Mouse (Mus musculus) ES-Bruce4 (cell line): ENCODE results near the gene Adprhl1.

Experiments used
- CTCF ChIP-seq: IDR thresholded peaks from one replicate; pipeline ENCODE4 v1.8.1; 2011; ENCODE audit warnings: low read depth, low read length
- EP300 ChIP-seq: IDR thresholded peaks from 2 replicates; pipeline ENCODE4 v1.6.1; 2011; ENCODE audit warnings: low read depth, low read length; ENCODE audit not compliant: insufficient read depth
- POLR2A ChIP-seq: IDR thresholded peaks from one replicate; pipeline ENCODE4 v1.8.1; 2011; ENCODE audit warnings: low read length; ENCODE audit not compliant: insufficient read depth

- TF ChIP-seq CTCF (peak; percentile 99), POLR2A (no peak), EP300 (no peak)
These were observed at the start of gene Adprhl1 for GRCm38 (mm10) chr8:13254019-13254418.
